Mouse (Mus musculus) stomach, postnatal 0 days (tissue): ENCODE measurements around the gene Borcs7. TPM values are rescaled to one million over a fixed set of nuclear protein-coding genes. Genes with fewer than 3 reads are reported as not detected.

Experiments used
- ATAC-seq: fragments of 200-750 bp; cut with Nextera tagmentation; 2 replicates; pipeline ENCODE4 v1.8.0; 2017; ENCODE audit not compliant: low FRiP score, low TSS enrichment
- DNase-seq: peaks from one replicate; pipeline ENCODE4 v3.0.0-alpha.2; 2016; ENCODE audit warnings: low spot score
- H3K27ac ChIP-seq: fragments of 300-500 bp; sonication (generic); replicated peaks from 2 replicates; pipeline ENCODE4 v1.5.1; 2014; ENCODE audit warnings: mild to moderate bottlenecking, control low read depth
- H3K27me3 ChIP-seq: fragments of 300-500 bp; sonication (generic); 2 replicates; pipeline ENCODE4 v1.6.1; 2014; ENCODE audit warnings: low read length; ENCODE audit not compliant: control insufficient read depth, insufficient read depth
- H3K36me3 ChIP-seq: fragments of 300-500 bp; sonication (generic); 2 replicates; pipeline ENCODE4 v1.6.1; 2014; ENCODE audit warnings: low read length, mixed read lengths; ENCODE audit not compliant: control insufficient read depth, insufficient read depth
- H3K4me1 ChIP-seq: fragments of 300-500 bp; sonication (generic); replicated peaks from 2 replicates; pipeline ENCODE4 v1.6.1; 2014; ENCODE audit warnings: antibody characterized with exemption; ENCODE audit not compliant: control insufficient read depth, insufficient read depth
- H3K4me2 ChIP-seq: fragments of 300-500 bp; sonication (generic); replicated peaks from 2 replicates; pipeline ENCODE4 v1.6.1; 2014; ENCODE audit warnings: low read depth, mild to moderate bottlenecking, control low read depth, moderate library complexity
- H3K4me3 ChIP-seq: fragments of 300-500 bp; sonication (generic); 2 replicates; pipeline ENCODE4 v1.5.1; 2014; ENCODE audit warnings: low read depth, low read length, control low read depth
- H3K9ac ChIP-seq: fragments of 300-500 bp; sonication (generic); 2 replicates; pipeline ENCODE4 v1.6.1; 2014; ENCODE audit warnings: mild to moderate bottlenecking, low read length, control low read depth, mixed read lengths
- H3K9me3 ChIP-seq: fragments of 300-500 bp; sonication (generic); 2 replicates; pipeline ENCODE4 v1.6.1; 2016; ENCODE audit warnings: low read length; ENCODE audit not compliant: control insufficient read depth
- CTCF ChIP-seq: IDR thresholded peaks from 2 replicates; pipeline ENCODE4 v1.5.1; 2016; ENCODE audit warnings: antibody characterized with exemption, low read depth, mild to moderate bottlenecking, moderate library complexity
- EP300 ChIP-seq: optimal IDR thresholded peaks from 2 replicates; pipeline ENCODE3; 2016; ENCODE audit warnings: antibody characterized with exemption
- WGBS: fragments of 180-500 bp; shearing (Covaris S2); extraction: QIAGEN DNeasy Blood & Tissue Kit; methylation state at CpG from one replicate; pipeline ENCODE4 v1.1.7; 2014; 5-methylcytosine and 5-hydroxymethylcytosine counted together
- polyA plus RNA-seq: library from polyadenylated mRNA; unstranded; fragments of >200 nt; fragmentation: Nextera tagmentation; extraction: Ambion mirVana; gene quantifications from 2 replicates; pipeline ENCODE4 v1.2.1, GENCODE M21; 2015

The Borcs7 gene
- polyA plus RNA-seq, 1 experiment from 2014 or later = 15.6 TPM

DNA sequence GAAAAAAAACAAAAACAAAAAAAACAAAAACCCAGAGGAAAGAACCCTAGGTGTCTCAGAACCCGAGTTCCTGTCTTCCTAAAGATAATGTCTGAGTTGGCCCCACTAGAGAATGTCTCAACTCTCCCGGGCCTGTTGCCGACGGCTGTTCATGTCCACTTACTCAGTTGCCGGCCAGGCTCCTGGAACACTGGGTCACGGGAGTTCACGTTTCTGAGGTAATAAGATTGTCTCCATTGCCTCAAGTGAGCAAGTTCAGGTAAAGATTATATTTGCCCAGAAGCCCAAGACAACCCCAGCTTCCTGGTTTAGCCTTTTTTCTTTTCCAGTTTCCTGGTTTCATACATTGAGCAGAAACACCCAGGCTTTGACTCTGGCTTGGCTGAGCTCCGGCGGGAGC, 30.9 kb upstream of the Borcs7 start:
- DNase-seq = peak; percentile 67
- TF ChIP-seq CTCF (no peak), EP300 (no peak)
- Histone ChIP-seq H3K27ac (peak overlapping the region; percentile 35), H3K4me1 (no peaks in the 10 kb centered on the region), H3K9me3 (no peaks in the 10 kb centered on the region), H3K9ac (no peak overlapping the region), H3K4me3 (no peak overlapping the region), H3K36me3 (peaks cover 13% of the 10 kb centered on the region), H3K4me2 (no peak overlapping the region), H3K27me3 (no peaks in the 10 kb centered on the region)
- ATAC-seq = peak; percentile 71
- 71% methylated on average over 9 of the region's 9 CpGs for WGBS

DNA sequence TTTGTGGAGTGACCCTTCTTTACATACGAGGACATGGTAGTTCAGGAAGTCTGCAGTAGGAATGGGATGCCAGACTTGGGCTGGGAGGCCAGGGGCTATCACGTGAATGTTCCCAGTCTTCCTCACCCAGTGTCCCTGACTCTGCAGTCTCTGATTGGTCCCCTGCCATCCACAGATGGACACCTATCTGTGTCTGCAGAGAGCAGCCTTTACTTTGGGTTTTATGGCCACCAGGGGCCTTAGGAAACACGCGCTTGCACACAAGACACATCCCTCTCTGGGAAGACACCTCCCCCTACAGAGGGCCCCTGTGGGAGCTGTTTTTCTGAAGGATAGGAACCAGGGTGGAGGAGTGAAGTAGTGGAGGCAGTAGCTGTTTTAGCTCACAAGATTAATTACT, 28.2 kb upstream of the Borcs7 start:
- H3K36me3 ChIP-seq = peaks cover 2% of the 10 kb centered on the region; the same call in 1 of the 2 replicates
- no peaks in the 10 kb centered on the region for H3K9me3 ChIP-seq
- no peaks in the 10 kb centered on the region for H3K27me3 ChIP-seq
- H3K9ac ChIP-seq = no peak overlapping the region
- H3K4me1 ChIP-seq = no peaks in the 10 kb centered on the region
- WGBS = 58% methylated on average over 4 of the region's 4 CpGs
- H3K27ac ChIP-seq = no peak overlapping the region
- ATAC-seq = no peak
- no peak for DNase-seq
- no peak for TF ChIP-seq EP300
- TF ChIP-seq CTCF = no peak
- no peak overlapping the region for H3K4me2 ChIP-seq
- H3K4me3 ChIP-seq = no peak overlapping the region

DNA sequence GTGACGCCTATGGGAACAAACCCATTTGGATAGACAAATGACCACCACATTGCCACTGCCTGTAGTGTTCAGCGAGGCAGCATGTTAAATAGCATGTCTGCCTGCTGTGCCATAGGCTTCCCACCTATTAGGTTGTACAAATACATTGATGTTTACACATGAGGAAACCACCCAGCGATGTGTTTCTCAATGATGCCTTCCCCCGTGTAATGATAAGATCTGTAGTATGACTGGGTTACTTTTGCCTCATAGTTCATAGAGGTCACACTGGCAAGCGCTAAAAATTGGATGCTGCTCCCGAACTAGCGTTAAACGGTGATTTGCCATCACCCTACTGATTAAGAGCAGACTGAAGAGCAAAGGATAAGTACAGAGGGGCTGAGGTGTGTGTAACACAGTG, 27.5 kb upstream of the Borcs7 start:
- no peak for ATAC-seq
- no peak for DNase-seq
- no peaks in the 10 kb centered on the region for H3K4me1 ChIP-seq
- H3K36me3 ChIP-seq = no peaks in the 10 kb centered on the region
- H3K9ac ChIP-seq = no peak overlapping the region
- H3K27ac ChIP-seq = no peak overlapping the region
- no peaks in the 10 kb centered on the region for H3K9me3 ChIP-seq
- no peaks in the 10 kb centered on the region for H3K27me3 ChIP-seq
- H3K4me2 ChIP-seq = no peak overlapping the region
- TF ChIP-seq EP300 = no peak
- no peak for TF ChIP-seq CTCF
- no peak overlapping the region for H3K4me3 ChIP-seq
- WGBS = 57% methylated on average over 8 of the region's 8 CpGs

DNA sequence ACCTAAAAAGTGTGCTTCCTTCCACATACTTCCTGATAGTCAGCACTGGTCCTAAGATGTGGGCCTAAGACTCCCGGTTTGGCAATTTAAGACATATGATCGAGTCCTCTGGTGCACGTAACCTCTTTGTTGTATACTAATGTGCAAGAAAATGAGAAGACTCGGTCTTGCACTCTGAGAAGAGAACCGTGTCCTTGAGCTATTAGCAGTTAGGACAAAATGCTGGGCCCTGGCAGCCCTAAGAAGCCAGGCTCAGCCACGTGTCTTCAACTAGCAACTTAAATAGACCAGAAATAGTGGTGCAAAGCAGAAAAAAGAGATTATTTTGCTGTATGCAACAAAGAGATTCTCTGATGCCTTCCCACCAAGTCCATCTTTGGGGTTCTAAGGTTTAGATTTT, 26.9 kb upstream of the Borcs7 start:
- WGBS = 75% methylated on average over 6 of the region's 6 CpGs
- DNase-seq (no peak), ATAC-seq (no peak)
- H3K4me2 ChIP-seq = no peak overlapping the region
- H3K27me3 ChIP-seq = no peaks in the 10 kb centered on the region
- no peaks in the 10 kb centered on the region for H3K9me3 ChIP-seq
- TF ChIP-seq CTCF (no peak), EP300 (no peak)
- H3K9ac ChIP-seq = no peak overlapping the region
- no peak overlapping the region for H3K4me3 ChIP-seq
- no peak overlapping the region for H3K27ac ChIP-seq
- H3K36me3 ChIP-seq = no peaks in the 10 kb centered on the region
- no peaks in the 10 kb centered on the region for H3K4me1 ChIP-seq

DNA sequence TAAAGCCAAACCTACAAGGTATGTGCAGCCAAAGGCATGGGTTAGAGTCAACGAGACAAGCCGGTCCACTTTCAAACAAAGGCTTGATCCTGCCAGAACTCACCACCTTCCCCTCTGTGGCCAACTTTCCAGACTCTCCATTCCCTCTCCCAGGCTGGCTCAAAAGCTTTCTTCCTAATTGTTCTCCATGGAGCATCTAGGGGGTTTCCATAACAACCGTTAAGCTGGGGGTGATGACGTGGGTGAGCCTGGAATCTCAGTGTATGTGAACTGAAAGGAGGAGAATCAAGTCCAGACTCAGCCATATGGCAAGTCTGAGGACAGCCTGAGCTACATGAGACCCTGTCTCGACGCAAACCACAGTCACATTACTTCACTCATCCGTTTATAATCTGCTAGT, 24.2 kb upstream of the Borcs7 start:
- TF ChIP-seq EP300 = no peak
- TF ChIP-seq CTCF = no peak
- no peaks in the 10 kb centered on the region for H3K36me3 ChIP-seq
- no peak for DNase-seq
- no peaks in the 10 kb centered on the region for H3K9me3 ChIP-seq
- H3K9ac ChIP-seq = no peak overlapping the region
- no peaks in the 10 kb centered on the region for H3K27me3 ChIP-seq
- no peak for ATAC-seq
- H3K4me2 ChIP-seq = no peak overlapping the region
- H3K4me1 ChIP-seq = no peaks in the 10 kb centered on the region
- no peak overlapping the region for H3K4me3 ChIP-seq
- 57% methylated on average over 7 of the region's 7 CpGs for WGBS
- no peak overlapping the region for H3K27ac ChIP-seq

DNA sequence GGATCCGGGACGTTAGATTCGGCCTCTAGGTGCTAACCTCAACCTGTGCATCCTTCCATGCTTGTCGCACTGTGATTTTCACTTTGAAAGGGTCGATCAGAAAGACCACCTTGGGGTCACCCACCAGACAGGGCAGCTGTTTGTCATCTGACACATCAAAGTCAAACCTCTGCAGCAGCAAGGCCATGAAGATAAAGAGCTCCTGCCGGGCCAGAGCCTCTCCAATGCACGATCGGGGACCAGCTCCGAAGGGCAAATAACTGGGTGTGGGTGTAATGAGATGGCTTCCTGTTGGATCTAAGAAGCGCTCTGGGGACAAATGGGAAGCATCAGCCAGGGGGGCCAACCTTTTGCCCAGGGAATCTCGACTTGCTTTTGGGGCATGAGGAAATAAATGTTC, 22.4 kb upstream of the Borcs7 start:
- 55% methylated on average over 11 of the region's 11 CpGs for WGBS
- Histone ChIP-seq H3K27me3 (no peaks in the 10 kb centered on the region), H3K9me3 (no peaks in the 10 kb centered on the region), H3K4me1 (no peaks in the 10 kb centered on the region), H3K9ac (no peak overlapping the region), H3K27ac (no peak overlapping the region), H3K4me2 (no peak overlapping the region), H3K36me3 (no peaks in the 10 kb centered on the region), H3K4me3 (no peak overlapping the region)
- no peak for TF ChIP-seq CTCF
- TF ChIP-seq EP300 = no peak
- DNase-seq (no peak), ATAC-seq (no peak)
